Mouse (Mus musculus): ENCODE measurements around the gene Nedd1. TPM values are rescaled to one million over a fixed set of nuclear protein-coding genes. Genes with fewer than 3 reads are reported as not detected.

Gene Nedd1
- 45.5 and 53.7 TPM in 2 replicates for polyA plus RNA-seq (2014; fragmentation: Nextera tagmentation; extraction: Ambion mirVana)

DNA sequence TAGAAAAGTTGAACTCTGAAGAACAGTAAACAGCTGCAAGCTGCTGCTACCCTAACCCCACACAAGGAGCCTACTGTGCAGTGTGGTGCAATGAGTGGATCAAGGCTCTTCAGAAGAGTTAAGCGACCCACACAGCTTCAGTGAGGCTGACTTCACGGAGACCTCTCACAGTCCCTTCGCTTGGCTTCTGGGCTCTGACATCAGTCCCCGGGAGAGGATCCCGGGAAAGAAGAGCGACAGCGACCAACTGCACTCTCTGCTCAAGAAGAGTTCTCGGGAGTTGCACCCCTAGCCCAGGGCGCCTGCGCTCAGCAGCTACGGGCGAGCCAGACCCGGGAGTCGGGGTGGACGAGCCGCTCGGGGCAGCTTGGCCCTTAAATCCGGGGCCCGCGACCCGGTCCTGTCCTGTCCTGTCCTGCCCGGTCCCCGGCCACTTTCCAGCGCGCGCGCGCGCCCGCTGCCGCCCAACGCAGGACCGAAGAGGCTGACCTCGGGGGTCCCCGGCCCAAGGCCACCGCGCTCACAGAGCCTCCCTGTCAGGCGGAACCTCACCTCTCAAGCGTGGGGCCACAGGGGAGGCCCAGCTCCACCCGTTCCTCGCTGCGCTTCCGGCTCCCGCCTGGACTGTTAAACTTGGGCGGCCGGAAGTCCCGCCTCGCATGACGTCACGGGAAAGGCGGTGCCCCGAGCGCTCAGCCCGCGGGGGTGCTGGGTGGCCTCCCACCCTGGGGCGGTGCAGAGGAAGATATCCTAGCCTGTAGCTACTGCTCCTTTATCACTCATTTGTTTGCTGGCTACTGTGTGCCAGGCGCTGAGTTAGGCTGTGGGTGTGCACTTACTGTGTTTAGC lies at the start of gene Nedd1:
TSS of gene Nedd1 (minus strand) at position 650 of the 849 bp plus-strand sequence.
- Histone ChIP-seq H3K4me1 (replicated peaks; ENCODE audit: control insufficient read depth, insufficient read depth, low read length) (peaks cover 7% of the 10 kb centered on the region; the same call in 1 of the 2 replicates), H3K4me3 (ENCODE audit: low read depth, low read length) (peak within 1 kb of the TSS; percentile 87), H3K36me3 (ENCODE audit: control insufficient read depth, insufficient read depth, low read length) (peaks cover 5% of the 10 kb centered on the region; the same call in 1 of the 2 replicates), H3K27ac (ENCODE audit: low read depth, low read length) (peak within 1 kb of the TSS; percentile 96), H3K27me3 (replicated peaks; ENCODE audit: control insufficient read depth, insufficient read depth, low read length) (no peaks in the 10 kb centered on the region), H3K9me3 (ENCODE audit: control insufficient read depth, low read length) (peaks cover 2% of the 10 kb centered on the region; the same call in 1 of the 2 replicates), H3K9ac (ENCODE audit: low read depth, low read length) (peak within 1 kb of the TSS; percentile 96), H3K4me2 (peak within 1 kb of the TSS; percentile 61)
- DNase-seq (ENCODE audit: low spot score) (peak; percentile 98), ATAC-seq (replicated peaks; ENCODE audit: low FRiP score) (peak; percentile 98)
- WGBS: under 1% methylated on average over 57 of the region's 57 CpGs

DNA sequence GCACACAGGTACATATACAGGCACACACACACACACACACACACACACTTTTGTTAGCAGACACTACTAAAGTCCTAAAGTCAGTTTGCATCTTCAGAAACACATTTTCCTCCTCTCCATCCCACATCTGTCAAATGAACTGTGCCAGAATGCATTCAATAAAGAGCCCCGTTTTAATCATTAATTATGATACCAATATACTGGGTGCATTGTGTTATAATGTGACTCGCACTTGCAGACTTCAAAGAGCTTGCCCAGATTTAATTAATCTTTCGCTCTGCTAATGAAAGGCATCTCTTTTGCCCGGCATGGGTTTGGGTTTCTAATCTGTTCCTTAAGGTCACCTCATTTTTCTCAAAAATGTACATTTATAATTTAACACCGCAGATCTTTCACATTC lies 32.1 kb upstream of the Nedd1 start:
- no peak overlapping the region for H3K4me2 ChIP-seq
- ATAC-seq (replicated peaks; ENCODE audit: low FRiP score) (no peak), DNase-seq (ENCODE audit: low spot score) (no peak)
- 91% methylated on average over 5 of the region's 5 CpGs for WGBS
- H3K4me1 ChIP-seq (replicated peaks; ENCODE audit: control insufficient read depth, insufficient read depth, low read length): no peaks in the 10 kb centered on the region
- no peaks in the 10 kb centered on the region for H3K36me3 ChIP-seq (ENCODE audit: control insufficient read depth, insufficient read depth, low read length)
- H3K9ac ChIP-seq (ENCODE audit: low read depth, low read length): no peak overlapping the region
- H3K27me3 ChIP-seq (replicated peaks; ENCODE audit: control insufficient read depth, insufficient read depth, low read length): no peaks in the 10 kb centered on the region
- H3K27ac ChIP-seq (ENCODE audit: low read depth, low read length): no peak overlapping the region
- 0 out of 2 replicates have a peak, but pooled peaks cover 3% of the 10 kb centered on the region for H3K9me3 ChIP-seq (ENCODE audit: control insufficient read depth, low read length)
- H3K4me3 ChIP-seq (ENCODE audit: low read depth, low read length): no peak overlapping the region

DNA sequence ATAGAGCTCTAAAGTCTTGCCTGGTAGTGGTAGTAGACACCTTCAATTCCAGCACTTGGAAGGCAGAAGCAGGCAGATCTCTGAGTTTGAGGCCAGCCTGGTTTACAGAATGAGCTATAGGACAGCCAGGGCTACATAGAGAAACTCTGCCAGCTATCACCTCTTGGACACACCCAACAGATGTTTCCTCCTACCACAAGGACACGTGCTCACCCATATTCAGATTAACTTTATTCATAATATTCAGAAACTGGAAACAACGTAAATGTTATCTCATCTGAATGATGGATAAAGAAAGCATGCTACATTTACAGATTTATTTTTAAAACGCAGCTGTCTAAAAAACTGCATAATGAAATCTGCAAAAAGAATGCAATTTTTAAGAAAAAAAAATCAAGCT lies 8.1 kb upstream of the Nedd1 start:
- ATAC-seq (replicated peaks; ENCODE audit: low FRiP score): no peak
- H3K4me2 ChIP-seq: no peak overlapping the region
- no peak overlapping the region for H3K27ac ChIP-seq (ENCODE audit: low read depth, low read length)
- no peaks in the 10 kb centered on the region for H3K9me3 ChIP-seq (ENCODE audit: control insufficient read depth, low read length)
- H3K4me3 ChIP-seq (ENCODE audit: low read depth, low read length): no peak overlapping the region
- no peak overlapping the region for H3K9ac ChIP-seq (ENCODE audit: low read depth, low read length)
- 78% methylated on average over 3 of the region's 3 CpGs for WGBS
- H3K27me3 ChIP-seq (replicated peaks; ENCODE audit: control insufficient read depth, insufficient read depth, low read length): no peaks in the 10 kb centered on the region
- DNase-seq (ENCODE audit: low spot score): no peak
- H3K36me3 ChIP-seq (ENCODE audit: control insufficient read depth, insufficient read depth, low read length): no peaks in the 10 kb centered on the region
- H3K4me1 ChIP-seq (replicated peaks; ENCODE audit: control insufficient read depth, insufficient read depth, low read length): no peaks in the 10 kb centered on the region

DNA sequence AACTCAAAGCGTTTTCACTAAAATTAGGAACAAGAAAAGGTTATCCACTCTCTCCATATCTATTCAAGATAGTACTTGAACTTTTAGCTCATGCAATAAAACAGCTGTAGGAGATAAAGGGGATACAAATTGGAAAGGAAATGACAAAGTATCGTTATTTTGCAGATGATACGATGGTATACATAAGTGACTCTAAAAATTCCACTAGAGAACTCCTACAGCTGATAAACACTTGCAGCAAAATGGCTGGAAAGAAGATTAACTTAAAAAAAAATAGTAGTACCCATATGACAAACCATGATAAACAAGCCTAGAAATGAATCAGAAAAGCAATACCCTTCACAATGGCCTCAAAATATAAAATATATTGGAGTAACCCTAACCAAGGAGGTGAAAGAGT lies 6.5 kb upstream of the Nedd1 start:
- no peak overlapping the region for H3K27ac ChIP-seq (ENCODE audit: low read depth, low read length)
- DNase-seq (ENCODE audit: low spot score) (no peak), ATAC-seq (replicated peaks; ENCODE audit: low FRiP score) (no peak)
- H3K4me2 ChIP-seq: no peak overlapping the region
- no peak overlapping the region for H3K4me3 ChIP-seq (ENCODE audit: low read depth, low read length)
- H3K27me3 ChIP-seq (replicated peaks; ENCODE audit: control insufficient read depth, insufficient read depth, low read length): no peaks in the 10 kb centered on the region
- no peaks in the 10 kb centered on the region for H3K36me3 ChIP-seq (ENCODE audit: control insufficient read depth, insufficient read depth, low read length)
- H3K9me3 ChIP-seq (ENCODE audit: control insufficient read depth, low read length): peaks cover 2% of the 10 kb centered on the region; the same call in 1 of the 2 replicates
- 67% methylated on average over 3 of the region's 3 CpGs for WGBS
- no peaks in the 10 kb centered on the region for H3K4me1 ChIP-seq (replicated peaks; ENCODE audit: control insufficient read depth, insufficient read depth, low read length)
- H3K9ac ChIP-seq (ENCODE audit: low read depth, low read length): no peak overlapping the region

DNA sequence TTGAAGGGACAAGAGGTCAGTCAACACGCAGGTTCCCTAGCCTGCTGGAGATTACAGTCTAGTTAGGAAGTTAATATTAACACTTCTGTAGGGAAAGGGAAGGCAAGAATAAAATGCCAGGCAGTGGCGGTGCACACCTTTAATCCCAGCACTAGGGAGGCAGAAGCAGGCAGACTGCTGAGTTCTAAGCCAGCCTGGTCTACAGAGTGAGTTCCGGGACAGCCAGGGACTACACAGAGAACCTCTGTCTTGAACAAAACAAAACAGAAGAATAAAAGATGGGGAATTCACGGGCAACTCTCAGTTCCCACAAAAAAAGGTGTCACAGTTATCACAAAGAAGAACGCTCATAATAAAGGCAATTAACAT lies 384 bp upstream of the Nedd1 start:
- H3K27ac ChIP-seq (ENCODE audit: low read depth, low read length): peak overlapping the region; percentile 96
- peaks cover 2% of the 10 kb centered on the region; the same call in 1 of the 2 replicates for H3K9me3 ChIP-seq (ENCODE audit: control insufficient read depth, low read length)
- peak overlapping the region; percentile 35 for H3K9ac ChIP-seq (ENCODE audit: low read depth, low read length)
- H3K4me2 ChIP-seq: peak overlapping the region; percentile 61
- no peak for ATAC-seq (replicated peaks; ENCODE audit: low FRiP score)
- WGBS: 40% methylated on average over 5 of the region's 5 CpGs
- peaks cover 3% of the 10 kb centered on the region; the same call in 1 of the 2 replicates for H3K36me3 ChIP-seq (ENCODE audit: control insufficient read depth, insufficient read depth, low read length)
- DNase-seq (ENCODE audit: low spot score): no peak
- peaks cover 7% of the 10 kb centered on the region; the same call in 1 of the 2 replicates for H3K4me1 ChIP-seq (replicated peaks; ENCODE audit: control insufficient read depth, insufficient read depth, low read length)
- H3K4me3 ChIP-seq (ENCODE audit: low read depth, low read length): peak overlapping the region; percentile 87
- H3K27me3 ChIP-seq (replicated peaks; ENCODE audit: control insufficient read depth, insufficient read depth, low read length): no peaks in the 10 kb centered on the region

DNA sequence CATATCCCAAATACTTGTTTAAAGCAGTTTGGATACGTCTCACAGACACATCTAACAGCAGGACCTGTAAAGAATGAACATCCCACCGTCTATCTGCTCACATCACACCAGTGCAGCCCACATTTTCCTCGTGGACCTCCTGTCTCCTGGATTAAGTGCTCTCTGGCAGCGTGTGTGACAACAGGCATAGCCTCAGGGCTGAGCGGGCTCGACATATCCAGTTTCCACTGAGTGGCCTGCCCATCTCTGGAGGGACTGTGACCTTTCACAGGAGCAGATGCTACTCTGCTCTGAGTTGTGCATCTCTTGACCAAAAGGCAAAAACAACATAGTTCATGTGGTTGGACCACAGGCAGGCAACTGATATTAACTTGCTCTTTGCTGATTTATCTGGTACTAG lies 23.2 kb downstream of the Nedd1 start:
- DNase-seq (ENCODE audit: low spot score): no peak

DNA sequence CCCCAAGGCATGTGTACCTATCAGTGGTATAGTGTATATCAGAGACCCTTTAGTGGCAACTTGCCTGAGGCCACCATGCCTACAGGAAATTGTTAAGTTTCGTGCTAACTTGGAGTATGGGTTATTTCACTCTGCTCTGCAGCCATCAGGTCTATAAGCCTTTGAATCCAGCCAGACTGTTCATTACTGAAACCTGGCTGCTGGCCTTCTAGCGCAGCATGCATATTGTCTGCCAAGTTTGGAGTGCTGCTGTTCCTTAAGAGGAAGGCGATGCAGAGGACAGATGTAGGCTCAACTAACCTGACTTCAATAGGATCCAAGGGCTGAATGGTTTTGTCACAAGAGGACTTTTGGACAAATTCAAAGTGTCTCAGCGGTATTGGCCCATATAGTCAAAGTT lies 47.2 kb downstream of the Nedd1 start:
- Histone ChIP-seq H3K27ac (ENCODE audit: low read depth, low read length) (no peak overlapping the region), H3K4me1 (replicated peaks; ENCODE audit: control insufficient read depth, insufficient read depth, low read length) (no peaks in the 10 kb centered on the region), H3K4me2 (no peak overlapping the region), H3K27me3 (replicated peaks; ENCODE audit: control insufficient read depth, insufficient read depth, low read length) (no peaks in the 10 kb centered on the region), H3K4me3 (ENCODE audit: low read depth, low read length) (no peak overlapping the region), H3K9me3 (ENCODE audit: control insufficient read depth, low read length) (no peaks in the 10 kb centered on the region), H3K9ac (ENCODE audit: low read depth, low read length) (no peak overlapping the region), H3K36me3 (ENCODE audit: control insufficient read depth, insufficient read depth, low read length) (no peaks in the 10 kb centered on the region)
- DNase-seq (ENCODE audit: low spot score) (no peak), ATAC-seq (replicated peaks; ENCODE audit: low FRiP score) (no peak)
- 84% methylated on average over 4 of the region's 4 CpGs for WGBS

More for the DNA sequence above, 23.2 kb downstream of the Nedd1 start:
- no peak overlapping the region for H3K9ac ChIP-seq (ENCODE audit: low read depth, low read length)
- no peak for ATAC-seq (replicated peaks; ENCODE audit: low FRiP score)
- H3K9me3 ChIP-seq (ENCODE audit: control insufficient read depth, low read length): no peaks in the 10 kb centered on the region
- H3K36me3 ChIP-seq (ENCODE audit: control insufficient read depth, insufficient read depth, low read length): peaks cover 2% of the 10 kb centered on the region; the same call in 1 of the 2 replicates
- H3K27ac ChIP-seq (ENCODE audit: low read depth, low read length): no peak overlapping the region
- H3K4me2 ChIP-seq: no peak overlapping the region
- no peaks in the 10 kb centered on the region for H3K27me3 ChIP-seq (replicated peaks; ENCODE audit: control insufficient read depth, insufficient read depth, low read length)
- 89% methylated on average over 6 of the region's 6 CpGs for WGBS
- no peak overlapping the region for H3K4me3 ChIP-seq (ENCODE audit: low read depth, low read length)
- H3K4me1 ChIP-seq (replicated peaks; ENCODE audit: control insufficient read depth, insufficient read depth, low read length): no peaks in the 10 kb centered on the region

DNA sequence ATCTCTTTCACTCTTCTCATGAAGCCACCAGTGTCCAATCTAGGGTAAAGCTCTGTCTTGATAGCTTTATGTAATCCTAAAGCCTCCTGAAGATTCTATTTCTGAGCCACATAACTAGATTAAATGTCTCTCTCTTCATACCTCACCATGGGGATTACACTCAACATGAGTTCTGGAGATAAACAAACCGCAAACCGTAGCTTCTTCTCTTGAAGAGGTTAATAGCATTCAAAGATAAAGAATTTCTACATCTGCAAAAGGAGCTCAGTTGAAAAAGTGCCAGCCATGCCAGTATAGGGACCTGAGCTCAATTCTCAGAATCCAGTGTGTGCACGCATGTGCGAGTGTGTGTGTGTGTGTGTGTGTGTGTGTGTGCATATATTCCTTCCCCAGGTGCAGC lies 50.3 kb downstream of the Nedd1 start:
- no peaks in the 10 kb centered on the region for H3K27me3 ChIP-seq (replicated peaks; ENCODE audit: control insufficient read depth, insufficient read depth, low read length)
- H3K27ac ChIP-seq (ENCODE audit: low read depth, low read length): no peak overlapping the region
- WGBS: 86% methylated on average over 4 of the region's 4 CpGs
- no peak for DNase-seq (ENCODE audit: low spot score)
- no peaks in the 10 kb centered on the region for H3K9me3 ChIP-seq (ENCODE audit: control insufficient read depth, low read length)
- no peaks in the 10 kb centered on the region for H3K36me3 ChIP-seq (ENCODE audit: control insufficient read depth, insufficient read depth, low read length)
- H3K4me1 ChIP-seq (replicated peaks; ENCODE audit: control insufficient read depth, insufficient read depth, low read length): no peaks in the 10 kb centered on the region
- no peak overlapping the region for H3K9ac ChIP-seq (ENCODE audit: low read depth, low read length)
- ATAC-seq (replicated peaks; ENCODE audit: low FRiP score): no peak
- H3K4me2 ChIP-seq: no peak overlapping the region
- H3K4me3 ChIP-seq (ENCODE audit: low read depth, low read length): no peak overlapping the region

DNA sequence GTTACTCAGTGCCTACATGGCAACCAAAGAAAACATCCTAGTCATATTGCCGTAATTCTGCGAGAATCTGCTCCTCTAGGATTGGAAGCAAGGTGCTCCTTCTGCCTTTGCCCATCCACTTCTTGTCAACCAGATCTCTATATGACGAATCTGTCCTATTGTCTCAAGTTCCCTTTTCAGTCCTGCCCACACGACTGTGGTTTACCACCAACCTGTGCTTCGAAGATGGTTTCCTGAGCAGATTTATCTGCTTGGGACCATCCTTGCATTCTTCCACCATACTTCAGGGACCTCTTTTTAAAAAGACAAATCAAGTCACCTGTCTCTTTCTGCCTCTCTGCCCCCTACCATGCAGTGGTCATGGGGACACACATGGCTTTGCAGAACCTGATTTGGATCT lies 56.9 kb downstream of the Nedd1 start:
- Histone ChIP-seq H3K9ac (ENCODE audit: low read depth, low read length) (no peak overlapping the region), H3K4me3 (ENCODE audit: low read depth, low read length) (no peak overlapping the region), H3K4me1 (replicated peaks; ENCODE audit: control insufficient read depth, insufficient read depth, low read length) (no peaks in the 10 kb centered on the region), H3K27me3 (replicated peaks; ENCODE audit: control insufficient read depth, insufficient read depth, low read length) (no peaks in the 10 kb centered on the region), H3K9me3 (ENCODE audit: control insufficient read depth, low read length) (no peaks in the 10 kb centered on the region), H3K27ac (ENCODE audit: low read depth, low read length) (no peak overlapping the region), H3K36me3 (ENCODE audit: control insufficient read depth, insufficient read depth, low read length) (no peaks in the 10 kb centered on the region), H3K4me2 (no peak overlapping the region)
- WGBS: 60% methylated on average over 5 of the region's 5 CpGs
- DNase-seq (ENCODE audit: low spot score): no peak
- no peak for ATAC-seq (replicated peaks; ENCODE audit: low FRiP score)
